Mouse (Mus musculus) heart, embryonic 14.5 days (tissue): ENCODE data around the gene Oit1. TPM values are rescaled to one million over a fixed set of nuclear protein-coding genes. Genes with fewer than 3 reads are reported as not detected.
A peak's percentile ranks its signal among the peaks of the same experiment; 100 is the strongest.

Experiments
- ATAC-seq: fragments of 200-750 bp; cut with Nextera tagmentation; 2 replicates; pipeline ENCODE4 v1.8.0; 2017; ENCODE audit warnings: low read depth, moderate TSS enrichment; ENCODE audit not compliant: insufficient number of reproducible peaks, insufficient read depth, low FRiP score
- H3K27ac ChIP-seq, 2 experiments: fragments of 200-500 bp in 1 of 2; fragments of 300-500 bp in 1 of 2; sonication (generic) in 1 of 2; replicated peaks in 1 of 2; 2 replicates each; pipeline ENCODE4 v1.5.1; 2012 to 2014; ENCODE audit warnings: low read depth in 2 of 2, low read length in 2 of 2, control low read depth in 1 of 2, mild to moderate bottlenecking in 1 of 2, mixed read lengths in 1 of 2; ENCODE audit not compliant: control insufficient read depth in 1 of 2, insufficient read depth in 1 of 2
- H3K27me3 ChIP-seq: fragments of 300-500 bp; sonication (generic); 2 replicates; pipeline ENCODE4 v1.6.1; 2014; ENCODE audit warnings: mild to moderate bottlenecking, low read length, control low read depth; ENCODE audit not compliant: control insufficient read depth, insufficient read depth
- H3K36me3 ChIP-seq: fragments of 300-500 bp; sonication (generic); 2 replicates; pipeline ENCODE4 v1.6.1; 2014; ENCODE audit warnings: mild to moderate bottlenecking, control low read depth, low read length, mixed read lengths; ENCODE audit not compliant: control insufficient read depth, insufficient read depth
- H3K4me1 ChIP-seq, 2 experiments: fragments of 200-500 bp in 1 of 2; fragments of 300-500 bp in 1 of 2; sonication (generic) in 1 of 2; 2 replicates each; pipeline ENCODE4 v1.6.1; 2012 to 2014; ENCODE audit warnings: low read length in 2 of 2, control low read depth in 1 of 2, mixed read lengths in 1 of 2; ENCODE audit not compliant: control insufficient read depth in 2 of 2, insufficient read depth in 2 of 2
- H3K4me2 ChIP-seq: fragments of 300-500 bp; sonication (generic); 2 replicates; pipeline ENCODE4 v1.6.1; 2014; ENCODE audit warnings: mild to moderate bottlenecking, low read length
- H3K4me3 ChIP-seq, 2 experiments: fragments of 200-500 bp in 1 of 2; fragments of 300-500 bp in 1 of 2; sonication (generic) in 1 of 2; 2 replicates each; pipeline ENCODE4 v1.5.1; 2012 to 2014; ENCODE audit warnings: low read length in 2 of 2, mild to moderate bottlenecking in 2 of 2, control low read depth in 1 of 2, low read depth in 1 of 2, moderate library complexity in 1 of 2; ENCODE audit not compliant: control insufficient read depth in 1 of 2, insufficient read depth in 1 of 2
- H3K9ac ChIP-seq: fragments of 300-500 bp; sonication (generic); 2 replicates; pipeline ENCODE4 v1.6.1; 2014; ENCODE audit warnings: mild to moderate bottlenecking, low read length
- H3K9me3 ChIP-seq: fragments of 300-500 bp; sonication (generic); 2 replicates; pipeline ENCODE4 v1.6.1; 2016; ENCODE audit warnings: low read length, control low read depth; ENCODE audit not compliant: control insufficient read depth
- WGBS: fragments of 180-500 bp; shearing (Covaris S2); extraction: QIAGEN DNeasy Blood & Tissue Kit; methylation state at CpG from one replicate; pipeline ENCODE4 v1.1.7; 2014; 5-methylcytosine and 5-hydroxymethylcytosine counted together
- polyA plus RNA-seq: library from polyadenylated mRNA; unstranded; fragments of >200 nt; fragmentation: Nextera tagmentation; extraction: Ambion mirVana; gene quantifications from 2 replicates; pipeline ENCODE4 v1.2.1, GENCODE M21; 2014

The Oit1 gene
- polyA plus RNA-seq, 1 experiment from 2014 or later = not detected

DNA sequence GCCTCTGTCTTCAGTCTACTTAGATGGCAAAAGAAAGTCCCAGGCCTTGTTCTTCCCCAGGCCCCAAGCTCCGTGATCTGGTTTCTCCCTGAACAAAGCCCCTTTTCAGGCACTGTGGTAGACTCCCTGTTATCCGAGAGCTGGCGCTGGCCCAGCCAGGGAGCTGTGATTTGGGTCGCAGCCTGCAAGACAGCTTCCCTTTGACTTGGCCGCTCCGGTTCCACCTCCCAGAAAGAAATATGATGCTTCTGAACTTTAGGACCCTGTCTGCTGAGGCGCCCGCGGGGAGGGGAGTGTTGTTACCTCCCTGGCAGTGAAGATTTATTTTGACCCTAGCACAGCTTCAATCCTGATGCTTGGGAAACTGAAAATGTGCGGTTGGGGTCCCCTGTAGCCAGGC is 42.6 kb downstream of the Oit1 start:
- no peak for ATAC-seq
- H3K9me3 ChIP-seq = 0 out of 2 replicates have a peak, but pooled peaks cover 4% of the 10 kb centered on the region
- WGBS = 63% methylated on average over 10 of the region's 10 CpGs

DNA sequence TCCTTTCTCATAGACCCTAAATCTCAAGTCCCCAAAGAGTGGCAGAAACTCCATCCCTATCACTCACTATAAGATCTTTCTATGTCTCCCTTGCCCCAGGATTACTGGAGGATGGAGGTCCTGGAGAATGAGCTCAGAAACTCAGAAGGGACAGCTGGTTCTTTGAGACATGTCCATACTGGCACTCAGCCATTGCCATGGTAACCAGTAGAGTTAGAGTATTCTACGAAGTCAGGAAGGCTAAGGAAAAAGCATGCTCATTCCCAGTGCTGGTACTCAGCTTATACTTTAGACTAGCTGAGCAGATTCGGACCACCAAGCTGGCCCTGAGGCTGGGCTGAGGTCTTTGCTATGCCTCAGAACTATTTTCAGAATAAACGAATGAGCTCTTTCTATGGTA is 44.0 kb downstream of the Oit1 start:
- Histone ChIP-seq H3K4me1 (peaks cover 0 to 3% of the 10 kb centered on the region in 2 experiments; a peak in 1 of 4 replicates), H3K27me3 (no peaks in the 10 kb centered on the region), H3K9me3 (0 out of 2 replicates have a peak, but pooled peaks cover 4% of the 10 kb centered on the region), H3K4me3 (no peak overlapping the region), H3K36me3 (no peaks in the 10 kb centered on the region), H3K4me2 (no peak overlapping the region), H3K27ac (no peak overlapping the region), H3K9ac (no peak overlapping the region)
- no peak for ATAC-seq
- 78% methylated on average over 3 of the region's 3 CpGs for WGBS

More for the DNA sequence above, 42.6 kb downstream of the Oit1 start:
- no peaks in the 10 kb centered on the region for H3K36me3 ChIP-seq
- no peak overlapping the region for H3K4me3 ChIP-seq
- no peak overlapping the region for H3K4me2 ChIP-seq
- no peaks in the 10 kb centered on the region for H3K27me3 ChIP-seq
- no peak overlapping the region for H3K9ac ChIP-seq
- H3K27ac ChIP-seq = no peak overlapping the region
- H3K4me1 ChIP-seq = peaks cover 0 to 3% of the 10 kb centered on the region in 2 experiments; a peak in 1 of 4 replicates

DNA sequence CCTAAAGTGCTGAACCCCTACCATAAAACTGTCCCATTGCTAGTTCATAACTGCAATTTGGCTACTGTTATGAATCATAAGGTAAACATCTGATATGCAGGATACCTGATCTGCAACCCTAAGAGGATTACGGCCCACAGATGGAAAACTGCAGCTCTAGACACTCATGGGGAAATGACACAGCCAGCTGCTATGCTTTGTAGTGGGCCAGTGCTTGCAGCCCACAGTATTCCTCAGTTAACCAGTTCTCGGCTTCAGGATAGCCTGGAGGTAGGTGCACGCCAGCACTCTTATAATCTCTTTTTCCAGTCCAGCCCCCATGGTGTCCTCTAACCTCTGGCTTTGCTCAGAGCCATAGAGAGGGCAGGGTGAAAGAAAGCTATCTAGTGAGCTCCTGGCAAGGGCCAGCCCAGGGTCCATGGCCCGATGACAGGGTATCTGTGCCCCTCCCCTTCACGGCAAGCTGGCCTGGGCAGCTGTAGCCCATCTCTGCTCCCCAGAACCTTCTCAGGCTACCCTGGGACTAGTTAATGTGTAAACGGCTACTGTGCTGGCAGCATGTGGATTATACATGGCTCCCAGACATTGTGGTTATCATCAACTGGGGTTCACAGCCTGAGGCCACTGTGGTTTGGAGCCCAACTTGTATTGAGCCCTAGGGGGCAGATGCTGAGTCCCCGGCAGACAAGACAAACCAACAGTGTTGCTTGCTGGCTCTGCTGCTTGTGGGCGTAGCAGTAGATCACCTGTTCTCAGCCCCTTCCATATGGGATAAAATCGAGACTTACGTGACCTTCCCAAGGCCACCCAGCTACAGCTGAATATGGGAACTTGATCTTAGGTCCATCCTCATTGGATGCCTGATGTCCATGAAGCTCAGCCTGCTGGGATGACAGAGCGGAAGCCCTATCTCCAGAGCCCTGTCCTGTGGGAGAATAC is 46.0 kb downstream of the Oit1 start:
- no peaks in the 10 kb centered on the region for H3K27me3 ChIP-seq
- no peak overlapping the region for H3K9ac ChIP-seq
- WGBS = 79% methylated on average over 11 of the region's 11 CpGs
- H3K4me3 ChIP-seq = no peak overlapping the region
- ATAC-seq = no peak
- H3K36me3 ChIP-seq = no peaks in the 10 kb centered on the region
- H3K4me1 ChIP-seq = peaks cover 0 to 6% of the 10 kb centered on the region in 2 experiments; a peak in 2 of 4 replicates
- H3K9me3 ChIP-seq = 0 out of 2 replicates have a peak, but pooled peaks cover 4% of the 10 kb centered on the region
- no peak overlapping the region for H3K4me2 ChIP-seq
- no peak overlapping the region for H3K27ac ChIP-seq

DNA sequence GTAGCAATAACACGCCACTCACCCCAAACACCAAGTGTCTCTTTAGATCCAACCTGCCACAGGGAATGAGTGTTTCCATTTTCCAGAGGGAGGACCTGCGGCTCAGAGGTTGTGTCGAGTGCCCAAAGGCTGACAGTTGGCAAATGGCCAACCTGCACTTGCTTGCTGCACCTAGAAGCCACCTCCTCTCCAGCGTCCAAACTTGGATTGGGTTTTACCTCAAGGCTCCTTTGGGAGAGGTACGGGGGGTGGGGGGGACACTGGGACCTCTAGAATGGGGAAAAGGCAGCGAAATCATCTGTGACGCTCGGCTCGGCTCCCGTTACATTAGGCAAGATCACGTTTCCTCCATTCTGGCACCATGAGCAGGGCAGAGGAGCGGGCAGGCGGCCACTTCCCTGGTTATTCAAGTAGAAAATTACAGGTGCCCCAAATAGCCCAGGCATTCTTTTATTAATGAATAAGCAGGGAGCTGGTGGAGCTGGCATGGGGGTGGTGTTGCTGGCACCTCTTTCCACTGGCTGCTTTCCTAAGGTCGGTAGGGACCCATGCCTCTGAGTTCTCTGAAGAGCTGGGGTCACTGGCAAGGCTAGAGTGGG is 47.1 kb downstream of the Oit1 start:
- peaks cover 3 to 14% of the 10 kb centered on the region in 2 experiments; a peak in 2 of 4 replicates for H3K4me1 ChIP-seq
- no peak overlapping the region for H3K9ac ChIP-seq
- H3K27me3 ChIP-seq = no peaks in the 10 kb centered on the region
- H3K4me2 ChIP-seq = no peak overlapping the region
- no peaks in the 10 kb centered on the region for H3K36me3 ChIP-seq
- H3K4me3 ChIP-seq = no peak overlapping the region
- no peak for ATAC-seq
- no peak overlapping the region for H3K27ac ChIP-seq
- no peaks in the 10 kb centered on the region for H3K9me3 ChIP-seq
- WGBS = 68% methylated on average over 14 of the region's 14 CpGs

DNA sequence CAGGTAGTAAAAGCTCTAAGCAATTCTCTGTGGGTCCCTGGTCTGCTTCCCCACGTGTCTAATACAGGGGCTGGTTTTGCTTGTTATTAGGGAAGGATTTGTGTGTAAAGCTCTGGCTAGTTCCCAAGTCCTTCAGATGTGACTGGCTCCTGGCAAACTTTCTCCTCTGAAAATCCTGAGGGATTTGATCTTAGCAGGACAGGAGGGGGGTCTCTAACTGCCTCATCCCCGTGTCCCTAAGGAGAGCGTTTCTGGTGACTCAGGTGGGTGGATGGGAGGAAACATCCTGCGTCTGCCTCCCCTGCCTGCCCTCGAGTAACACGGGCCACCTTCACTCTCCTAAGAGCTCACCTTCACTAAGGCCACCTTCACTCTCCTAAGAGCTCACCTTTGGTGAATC is 48.2 kb downstream of the Oit1 start:
- no peak for ATAC-seq

DNA sequence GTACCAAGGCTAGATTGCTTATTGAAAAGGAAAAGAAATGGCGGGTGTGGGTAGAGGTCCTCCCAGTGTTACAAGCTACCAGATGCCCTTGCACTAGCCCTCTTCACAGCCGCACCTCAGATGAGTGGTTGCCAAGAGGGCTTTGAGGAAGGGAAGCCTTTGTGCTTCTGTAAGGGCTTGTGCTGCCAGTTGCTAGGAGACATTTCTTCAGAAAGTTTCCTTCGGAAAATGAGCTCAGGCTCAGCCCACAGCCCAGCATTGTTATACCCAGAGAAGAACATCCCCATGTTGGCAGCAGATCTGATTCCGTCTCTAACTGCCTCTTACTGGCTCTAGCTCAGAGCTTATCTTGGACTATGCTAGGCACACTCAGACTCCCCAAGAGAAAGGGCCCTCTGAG is 49.0 kb downstream of the Oit1 start:
- H3K9ac ChIP-seq = no peak overlapping the region
- WGBS = 65% methylated on average over 4 of the region's 4 CpGs
- ATAC-seq = no peak
- H3K27ac ChIP-seq = no peak overlapping the region
- no peaks in the 10 kb centered on the region for H3K9me3 ChIP-seq
- no peaks in the 10 kb centered on the region for H3K36me3 ChIP-seq
- peaks cover 3 to 14% of the 10 kb centered on the region in 2 experiments; a peak in 2 of 4 replicates for H3K4me1 ChIP-seq
- H3K4me2 ChIP-seq = no peak overlapping the region
- H3K27me3 ChIP-seq = no peaks in the 10 kb centered on the region
- no peak overlapping the region for H3K4me3 ChIP-seq

More for the DNA sequence above, 48.2 kb downstream of the Oit1 start:
- H3K9me3 ChIP-seq = no peaks in the 10 kb centered on the region
- H3K27me3 ChIP-seq = no peaks in the 10 kb centered on the region
- H3K36me3 ChIP-seq = no peaks in the 10 kb centered on the region
- no peak overlapping the region for H3K27ac ChIP-seq
- H3K4me2 ChIP-seq = no peak overlapping the region
- no peak overlapping the region for H3K4me3 ChIP-seq
- H3K4me1 ChIP-seq = peaks cover 3 to 14% of the 10 kb centered on the region in 2 experiments; a peak in 2 of 4 replicates
- 67% methylated on average over 6 of the region's 6 CpGs for WGBS
- no peak overlapping the region for H3K9ac ChIP-seq

DNA sequence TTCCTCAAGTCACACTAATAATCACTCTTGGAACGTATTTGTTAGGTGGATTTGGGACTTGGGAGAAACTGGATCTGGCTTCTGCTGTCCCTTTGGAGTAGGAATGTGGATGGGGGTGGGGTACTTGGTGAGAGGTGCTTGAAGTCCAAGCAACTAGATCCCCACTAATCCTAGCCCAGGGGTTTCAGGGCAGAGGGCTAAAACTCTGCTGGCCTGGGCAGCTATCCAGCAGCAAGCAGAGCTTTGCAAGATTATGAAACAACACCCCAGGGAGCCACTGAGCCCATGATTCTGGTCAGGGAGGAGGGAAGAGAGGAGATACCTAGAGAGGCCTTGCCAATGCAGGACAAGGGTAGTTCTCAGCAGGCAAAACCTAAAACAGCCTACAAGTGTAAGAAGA is 51.2 kb downstream of the Oit1 start:
- Histone ChIP-seq H3K4me1 (peaks cover 3 to 14% of the 10 kb centered on the region in 2 experiments; a peak in 2 of 4 replicates), H3K4me3 (no peak overlapping the region), H3K27ac (peak overlapping the region in 1 of 2 experiments; percentile 11; a peak in 1 of 4 replicates), H3K4me2 (no peak overlapping the region), H3K9ac (no peak overlapping the region), H3K27me3 (no peaks in the 10 kb centered on the region), H3K9me3 (no peaks in the 10 kb centered on the region), H3K36me3 (no peaks in the 10 kb centered on the region)
- WGBS = 51% methylated on average over 1 of the region's 1 CpGs
- ATAC-seq = no peak
